Mouse (Mus musculus) forebrain, embryonic 15.5 days (tissue): ENCODE measurements around the gene Gls2. TPM values are rescaled to one million over a fixed set of nuclear protein-coding genes. Genes with fewer than 3 reads are reported as not detected.
"Not testable (repeated sequence)": the region's sequence is repeated elsewhere in the genome, so short reads cannot be mapped to it uniquely, and the experiment has no call there.

Experiments
- ATAC-seq: fragments of 200-750 bp; cut with Nextera tagmentation; replicated peaks from 2 replicates; pipeline ENCODE4 v1.8.0; 2017; ENCODE audit warnings: mild to moderate bottlenecking, moderate TSS enrichment, moderate library complexity
- H3K27ac ChIP-seq: fragments of 300-500 bp; sonication (generic); replicated peaks from 2 replicates; pipeline ENCODE4 v1.5.1; 2015; ENCODE audit warnings: mild to moderate bottlenecking, inconsistent platforms
- H3K27me3 ChIP-seq: fragments of 300-500 bp; sonication (generic); 2 replicates; pipeline ENCODE4 v1.6.1; 2015; ENCODE audit warnings: inconsistent platforms
- H3K36me3 ChIP-seq: fragments of 300-500 bp; sonication (generic); 2 replicates; pipeline ENCODE4 v1.6.1; 2015; ENCODE audit warnings: mild to moderate bottlenecking, inconsistent platforms
- H3K4me1 ChIP-seq: fragments of 300-500 bp; sonication (generic); 2 replicates; pipeline ENCODE4 v1.6.1; 2015; ENCODE audit warnings: inconsistent platforms
- H3K4me2 ChIP-seq: fragments of 300-500 bp; sonication (generic); replicated peaks from 2 replicates; pipeline ENCODE4 v1.6.1; 2015; ENCODE audit warnings: mild to moderate bottlenecking, inconsistent platforms
- H3K4me3 ChIP-seq: fragments of 300-500 bp; sonication (generic); 2 replicates; pipeline ENCODE4 v1.5.1; 2015; ENCODE audit warnings: mild to moderate bottlenecking, inconsistent platforms
- H3K9ac ChIP-seq: fragments of 300-500 bp; sonication (generic); replicated peaks from 2 replicates; pipeline ENCODE4 v1.6.1; 2015; ENCODE audit warnings: mild to moderate bottlenecking, inconsistent platforms
- H3K9me3 ChIP-seq: fragments of 300-500 bp; sonication (generic); 2 replicates; pipeline ENCODE4 v1.6.1; 2016; ENCODE audit warnings: inconsistent platforms
- WGBS: fragments of 180-500 bp; shearing (Covaris S2); methylation state at CpG from one replicate; pipeline ENCODE4 v1.1.7; 2015; ENCODE audit warnings: mixed read lengths; 5-methylcytosine and 5-hydroxymethylcytosine counted together
- polyA plus RNA-seq: library from polyadenylated mRNA; unstranded; fragments of >200 nt; fragmentation: Nextera tagmentation; extraction: Ambion mirVana; gene quantifications from 2 replicates; pipeline ENCODE4 v1.2.1, GENCODE M21; 2015

The Gls2 gene
- polyA plus RNA-seq, 1 experiment from 2014 or later, result 0.57 TPM

GRCm38 (mm10) chr10:128179989-128180388 lies 14.3 kb upstream of the Gls2 start, which contains the start of gene Rbms2:
Gene Rbms2, minus strand, starts transcription at chr10:128180297.
- H3K4me3 ChIP-seq, result no peak within 1 kb of the TSS; the same call in 1 of the 2 replicates
- H3K9ac ChIP-seq, result no peak within 1 kb of the TSS; the same call in 1 of the 2 replicates
- H3K4me2 ChIP-seq, result no peak within 1 kb of the TSS
- no peaks in the 10 kb centered on the region for H3K27me3 ChIP-seq
- no peaks in the 10 kb centered on the region for H3K36me3 ChIP-seq
- peaks cover 15% of the 10 kb centered on the region for H3K4me1 ChIP-seq
- H3K27ac ChIP-seq, result no peak within 1 kb of the TSS
- 0% methylated on average over 6 of the region's 6 CpGs for WGBS
- no peak for ATAC-seq
- no peaks in the 10 kb centered on the region for H3K9me3 ChIP-seq

GRCm38 (mm10) chr10:128184296-128184695 lies 10.0 kb upstream of the Gls2 start:
- Histone ChIP-seq H3K4me1 (peaks cover 8% of the 10 kb centered on the region), H3K27me3 (no peaks in the 10 kb centered on the region), H3K9ac (no peak overlapping the region), H3K9me3 (no peaks in the 10 kb centered on the region), H3K4me2 (no peak overlapping the region), H3K36me3 (no peaks in the 10 kb centered on the region), H3K27ac (no peak overlapping the region), H3K4me3 (no peak overlapping the region)
- 88% methylated on average over 2 of the region's 2 CpGs for WGBS
- ATAC-seq, result no peak

GRCm38 (mm10) chr10:128185277-128185940 lies 8.8 kb upstream of the Gls2 start:
- ATAC-seq, result no peak
- Histone ChIP-seq H3K36me3 (no peaks in the 10 kb centered on the region), H3K9ac (no peak overlapping the region), H3K27ac (no peak overlapping the region), H3K27me3 (no peaks in the 10 kb centered on the region), H3K9me3 (no peaks in the 10 kb centered on the region), H3K4me3 (no peak overlapping the region), H3K4me1 (peaks cover 4% of the 10 kb centered on the region; the same call in 1 of the 2 replicates), H3K4me2 (no peak overlapping the region)
- 84% methylated on average over 6 of the region's 6 CpGs for WGBS

DNA sequence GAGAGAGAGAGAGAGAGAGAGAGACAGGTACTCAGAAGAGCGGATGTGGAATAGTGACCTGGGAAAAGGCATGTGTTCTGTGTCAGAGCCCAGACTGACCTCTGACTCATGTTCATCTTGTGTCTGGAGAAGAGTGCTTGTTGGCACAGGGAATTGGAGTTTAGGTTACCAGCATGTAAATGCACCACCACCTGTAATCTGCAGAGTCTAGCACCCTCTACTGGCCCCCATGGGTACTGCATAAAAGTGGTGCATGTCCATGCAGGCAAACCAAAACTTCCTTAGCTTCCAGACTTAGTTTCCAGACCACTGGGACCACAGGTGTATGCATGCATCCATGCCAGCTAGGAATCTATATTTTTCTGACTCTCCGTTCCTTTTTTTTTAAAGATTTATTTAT lies 8.3 kb upstream of the Gls2 start:
- Histone ChIP-seq H3K4me2 (no peak overlapping the region), H3K4me1 (peaks cover 4% of the 10 kb centered on the region; the same call in 1 of the 2 replicates), H3K27me3 (no peaks in the 10 kb centered on the region), H3K27ac (no peak overlapping the region), H3K9ac (no peak overlapping the region), H3K4me3 (no peak overlapping the region), H3K9me3 (no peaks in the 10 kb centered on the region), H3K36me3 (no peaks in the 10 kb centered on the region)
- ATAC-seq, result no peak
- 53% methylated on average over 2 of the region's 2 CpGs for WGBS

- 67% methylated on average over 5 of the region's 5 CpGs for WGBS
- Histone ChIP-seq H3K27ac (no peak overlapping the region), H3K4me1 (peaks cover 4% of the 10 kb centered on the region; the same call in 1 of the 2 replicates), H3K36me3 (no peaks in the 10 kb centered on the region), H3K4me3 (no peak overlapping the region), H3K9ac (no peak overlapping the region), H3K27me3 (no peaks in the 10 kb centered on the region), H3K9me3 (no peaks in the 10 kb centered on the region), H3K4me2 (no peak overlapping the region)
- ATAC-seq, result no peak
These were observed 7.1 kb upstream of the Gls2 start for GRCm38 (mm10) chr10:128187181-128187605.

GRCm38 (mm10) chr10:128188242-128188877 lies 5.9 kb upstream of the Gls2 start:
- Histone ChIP-seq H3K27ac (no peak overlapping the region), H3K9me3 (no peaks in the 10 kb centered on the region), H3K9ac (no peak overlapping the region), H3K36me3 (no peaks in the 10 kb centered on the region), H3K4me2 (no peak overlapping the region), H3K4me3 (no peak overlapping the region), H3K4me1 (peaks cover 4% of the 10 kb centered on the region; the same call in 1 of the 2 replicates), H3K27me3 (no peaks in the 10 kb centered on the region)
- no peak for ATAC-seq
- 50% methylated on average over 2 of the region's 2 CpGs for WGBS

DNA sequence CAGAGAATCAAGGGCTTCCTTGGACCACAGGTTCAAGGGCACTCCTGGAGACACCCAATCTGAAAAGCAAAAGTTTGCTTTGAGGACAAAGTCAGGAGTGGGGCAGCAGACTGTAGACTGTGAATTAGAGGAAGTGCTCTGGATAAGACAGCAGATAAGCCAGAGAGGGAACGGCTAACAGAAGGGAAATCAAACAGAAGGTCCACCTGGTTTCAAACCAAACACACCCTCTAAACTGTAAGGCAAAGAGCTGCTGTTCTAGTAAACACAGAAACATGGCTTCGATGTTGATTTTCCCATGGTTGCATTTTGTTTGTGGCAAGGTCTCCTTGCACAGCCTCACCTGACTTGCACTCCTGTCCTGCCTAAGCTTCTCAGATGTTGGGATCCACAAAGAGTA lies 2.8 kb upstream of the Gls2 start:
- H3K9me3 ChIP-seq, result no peaks in the 10 kb centered on the region
- H3K9ac ChIP-seq, result no peak overlapping the region
- H3K4me1 ChIP-seq, result peaks cover 17% of the 10 kb centered on the region
- H3K4me2 ChIP-seq, result no peak overlapping the region
- no peak for ATAC-seq
- no peak overlapping the region for H3K4me3 ChIP-seq
- 92% methylated on average over 2 of the region's 2 CpGs for WGBS
- H3K36me3 ChIP-seq, result no peaks in the 10 kb centered on the region
- peaks cover 16% of the 10 kb centered on the region for H3K27me3 ChIP-seq
- H3K27ac ChIP-seq, result no peak overlapping the region

DNA sequence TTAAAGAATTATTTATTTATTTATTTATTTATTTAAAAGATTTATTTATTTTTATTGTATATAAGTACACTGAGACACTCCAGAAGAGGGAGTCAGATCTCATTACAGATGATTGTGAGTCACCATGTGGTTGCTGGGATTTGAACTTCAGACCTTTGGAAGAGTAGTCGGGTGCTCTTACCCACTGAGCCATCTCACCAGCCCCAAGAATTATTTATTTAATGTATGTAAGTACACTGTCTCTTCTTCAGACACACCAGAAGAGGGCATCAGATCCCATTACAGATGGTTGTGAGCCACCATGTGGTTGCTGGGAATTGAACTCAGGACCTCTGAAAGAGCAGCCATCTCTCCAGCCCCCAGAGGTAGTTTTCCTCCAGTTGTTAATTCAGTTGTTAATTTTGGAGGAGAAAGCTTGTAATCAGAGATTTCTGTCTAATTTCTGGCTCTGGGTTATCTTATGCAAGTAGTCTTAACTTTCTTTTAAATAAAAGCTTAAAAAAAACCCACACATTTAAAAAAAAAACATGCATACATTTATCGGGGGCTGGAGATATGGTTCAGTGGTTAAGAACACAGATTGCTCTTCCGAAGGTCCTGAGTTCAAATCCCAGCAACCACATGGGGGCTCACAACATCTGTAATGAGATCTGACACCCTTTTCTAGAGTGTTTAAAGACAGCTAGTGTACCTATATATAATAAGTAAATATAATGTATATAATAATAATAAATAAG lies 2.1 kb upstream of the Gls2 start:
- H3K9me3 ChIP-seq, H3K4me2 ChIP-seq, H3K27ac ChIP-seq, H3K36me3 ChIP-seq, ATAC-seq, H3K9ac ChIP-seq, H3K4me3 ChIP-seq: not testable (repeated sequence)
- peaks cover 17% of the 10 kb centered on the region for H3K4me1 ChIP-seq
- WGBS, result 94% methylated on average over 3 of the region's 3 CpGs
- peaks cover 16% of the 10 kb centered on the region for H3K27me3 ChIP-seq

- no peak for ATAC-seq
- H3K9ac ChIP-seq, result no peak overlapping the region
- no peak overlapping the region for H3K27ac ChIP-seq
- H3K36me3 ChIP-seq, result no peaks in the 10 kb centered on the region
- 92% methylated on average over 6 of the region's 6 CpGs for WGBS
- H3K4me1 ChIP-seq, result peaks cover 16% of the 10 kb centered on the region
- peaks cover 16% of the 10 kb centered on the region for H3K27me3 ChIP-seq
- no peak overlapping the region for H3K4me3 ChIP-seq
- H3K4me2 ChIP-seq, result no peak overlapping the region
- no peaks in the 10 kb centered on the region for H3K9me3 ChIP-seq
These were observed 1.1 kb upstream of the Gls2 start for GRCm38 (mm10) chr10:128193113-128193512.

DNA sequence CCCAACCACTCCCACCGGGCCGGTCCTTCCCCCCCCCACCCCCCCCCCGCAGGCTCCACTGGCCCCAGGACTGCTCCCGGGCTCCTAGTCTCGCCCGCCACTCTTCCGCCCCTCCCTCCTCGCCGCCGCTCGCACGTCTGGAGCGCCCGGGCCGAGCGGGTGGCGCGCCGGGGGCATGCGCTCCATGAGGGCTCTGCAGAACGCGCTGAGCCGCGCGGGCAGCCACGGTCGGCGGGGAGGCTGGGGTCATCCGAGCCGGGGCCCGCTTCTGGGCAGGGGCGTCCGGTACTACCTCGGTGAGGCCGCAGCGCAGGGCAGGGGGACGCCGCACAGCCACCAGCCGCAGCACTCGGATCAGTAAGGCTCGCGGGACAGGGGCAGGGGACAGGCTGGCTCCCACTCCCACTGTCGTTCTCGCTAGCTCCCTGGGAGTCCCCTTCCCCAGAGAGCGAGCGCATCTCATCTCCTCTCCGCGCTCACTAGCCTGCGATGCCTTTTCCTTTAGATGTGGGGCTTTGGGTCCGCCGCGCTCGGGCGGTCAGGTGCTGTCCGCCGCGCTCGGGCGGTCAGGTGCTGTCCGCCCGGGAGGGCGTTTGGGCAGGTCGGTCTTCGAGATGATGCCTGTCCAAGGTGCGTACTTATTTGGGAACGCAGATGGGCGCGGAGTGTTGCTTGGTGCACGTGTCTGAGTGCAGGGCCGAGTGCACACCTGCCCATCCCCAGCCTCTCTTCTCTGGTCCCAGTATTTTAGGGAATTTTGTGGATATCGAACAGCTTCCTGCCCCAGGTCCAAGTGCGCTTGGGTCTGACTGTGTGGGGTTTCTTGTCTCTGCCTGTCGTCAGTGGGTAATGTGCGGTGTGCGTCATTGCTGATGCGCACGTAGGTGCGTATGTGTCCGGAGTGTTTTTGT lies 549 bp downstream of the Gls2 start:
- H3K27me3 ChIP-seq, result peaks cover 16% of the 10 kb centered on the region
- H3K27ac ChIP-seq, result no peak overlapping the region
- H3K4me1 ChIP-seq, result peaks cover 13% of the 10 kb centered on the region
- WGBS, result under 1% methylated on average over 73 of the region's 79 CpGs
- H3K4me3 ChIP-seq, result peak overlapping the region; percentile 74
- H3K9me3 ChIP-seq, result no peaks in the 10 kb centered on the region
- peak overlapping the region; percentile 72 for H3K9ac ChIP-seq
- H3K36me3 ChIP-seq, result no peaks in the 10 kb centered on the region
- peak overlapping the region; percentile 100 for H3K4me2 ChIP-seq
- peak; percentile 91 for ATAC-seq

- no peaks in the 10 kb centered on the region for H3K9me3 ChIP-seq
- no peaks in the 10 kb centered on the region for H3K27me3 ChIP-seq
- H3K4me1 ChIP-seq, result no peaks in the 10 kb centered on the region
- H3K27ac ChIP-seq, result no peak overlapping the region
- H3K4me3 ChIP-seq, result no peak overlapping the region
- H3K36me3 ChIP-seq, result no peaks in the 10 kb centered on the region
- 82% methylated on average over 6 of the region's 6 CpGs for WGBS
- no peak overlapping the region for H3K9ac ChIP-seq
- ATAC-seq, result no peak
- no peak overlapping the region for H3K4me2 ChIP-seq
These were observed 7.6 kb downstream of the Gls2 start for GRCm38 (mm10) chr10:128201856-128202255.
